Mouse (Mus musculus): ENCODE results near the gene Olfr1351.
"Not testable (repeated sequence)": the region's sequence is repeated elsewhere in the genome, so short reads cannot be mapped to it uniquely, and the experiment has no call there.

The Olfr1351 gene

GRCm38 (mm10) chr10:79012172-79012571 lies at the start of gene Olfr1351:
Olfr1351 (plus strand) TSS chr10:79012472.
- DNase-seq = no peak

DNA sequence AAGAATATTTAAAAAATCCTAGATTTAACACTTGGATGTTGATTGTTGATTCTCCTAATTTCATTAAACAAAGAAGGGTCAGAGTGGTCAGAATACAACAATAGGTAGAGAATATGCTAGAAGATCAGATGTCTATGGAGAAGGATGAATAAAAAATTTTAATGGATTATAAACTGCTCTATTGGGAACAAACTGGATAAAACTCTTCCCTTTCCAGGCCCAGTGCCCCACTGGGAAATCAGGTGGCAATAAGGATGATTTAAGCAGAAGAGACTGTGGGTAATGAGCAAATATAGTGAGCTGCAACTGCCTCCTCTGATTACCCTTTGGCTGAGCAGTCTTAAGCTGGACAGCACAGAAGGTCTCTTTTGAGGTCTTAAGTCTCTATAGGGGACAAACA lies 49.3 kb upstream of the Olfr1351 start, which contains the start of gene Olfr1353:
Olfr1353 (plus strand) TSS at position 301 of the 400 bp plus-strand sequence.
- DNase-seq = not testable (repeated sequence)

GRCm38 (mm10) chr10:78980750-78981149 lies 31.5 kb upstream of the Olfr1351 start, which contains the start of gene Olfr1352:
Olfr1352 (plus strand) TSS chr10:78981050.
- no peak for DNase-seq

GRCm38 (mm10) chr10:79028441-79028840 lies 16.2 kb downstream of the Olfr1351 start, which contains the start of gene Olfr57:
Olfr57 (plus strand) TSS chr10:79028741.
- DNase-seq = no peak

GRCm38 (mm10) chr10:79042457-79042856 lies 30.2 kb downstream of the Olfr1351 start:
- not testable (repeated sequence) for DNase-seq

DNA sequence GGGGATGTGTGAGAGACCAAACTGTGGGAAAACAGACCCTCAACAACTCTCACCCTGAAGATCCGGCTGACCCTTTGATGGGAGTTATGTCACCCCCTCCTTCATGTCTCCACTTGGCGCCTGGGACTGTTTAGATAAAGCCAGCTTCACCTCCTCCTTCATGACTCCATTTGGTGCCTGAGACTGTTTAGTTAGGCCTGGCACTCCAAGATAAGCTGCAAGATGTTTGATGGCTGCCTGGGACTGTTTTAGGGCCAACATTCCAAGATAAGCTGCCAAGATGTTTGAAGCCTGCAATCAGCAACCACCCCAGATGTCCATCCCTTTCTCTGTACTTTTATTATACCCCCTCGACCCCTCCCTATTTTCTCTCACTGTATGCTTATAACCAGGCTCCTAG lies 45.1 kb downstream of the Olfr1351 start:
- not testable (repeated sequence) for DNase-seq
